Mouse (Mus musculus) spleen, adult 2 months (tissue): Measurements from ENCODE around the gene Osbpl7.

ENCODE experiments used
- CTCF ChIP-seq: fragments of 200-500 bp; IDR thresholded peaks from 2 replicates; pipeline ENCODE4 v1.5.1; 2011; ENCODE audit warnings: mild to moderate bottlenecking, inconsistent platforms; ENCODE audit not compliant: insufficient read depth, insufficient read length, insufficient replicate concordance; ENCODE audit errors: extremely low read depth
- POLR2A ChIP-seq: fragments of 200-500 bp; IDR thresholded peaks from 2 replicates; pipeline ENCODE4 v1.6.1; 2011; ENCODE audit warnings: low read depth, low read length, inconsistent platforms

DNA sequence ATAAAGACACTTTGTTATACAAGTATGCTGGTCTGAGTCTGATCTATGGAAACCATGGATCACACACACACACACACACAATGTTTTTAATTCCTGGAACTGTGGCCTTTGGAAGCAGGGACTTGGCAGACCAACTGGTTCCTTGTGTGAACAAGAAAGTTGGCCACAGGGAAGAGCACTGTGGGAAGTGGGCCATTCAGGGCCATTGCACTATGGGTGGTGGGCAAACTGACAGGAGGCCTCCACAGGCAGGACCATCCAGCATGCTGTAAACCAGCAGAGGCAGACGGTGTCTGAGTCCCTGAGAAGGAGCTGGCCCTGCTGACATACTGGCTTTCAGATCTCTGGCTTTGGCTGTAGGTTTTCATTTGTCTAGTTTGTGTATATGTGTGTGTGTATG lies 18.9 kb downstream of the Osbpl7 start:
- TF ChIP-seq CTCF (no peak), POLR2A (no peak)
